Mouse (Mus musculus): Measurements from ENCODE around the gene Slc16a5.

DNA sequence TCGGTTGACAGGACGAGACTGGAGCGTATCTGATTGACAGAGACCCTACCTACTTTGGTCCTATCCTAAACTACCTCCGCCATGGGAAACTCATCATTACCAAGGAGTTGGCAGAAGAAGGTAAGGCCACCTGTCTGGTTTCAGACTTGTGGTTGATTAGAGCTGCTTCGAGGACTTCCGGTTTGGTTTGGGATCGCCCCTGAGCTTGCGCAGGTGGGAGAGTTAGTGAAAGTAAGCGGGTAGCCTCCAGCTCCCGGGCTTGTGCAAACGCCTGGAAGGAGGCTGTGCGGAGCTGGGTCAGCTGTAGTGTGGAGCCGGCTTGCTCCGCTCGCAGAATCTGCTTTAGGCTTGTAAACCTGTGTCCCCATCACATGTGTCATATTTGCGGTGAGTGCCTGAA lies 40.3 kb upstream of the Slc16a5 start:
- TF ChIP-seq E2F4 (IDR thresholded peaks at IDR 0.05; ENCODE audit: insufficient read depth) (no peak), POLR2A (IDR thresholded peaks at IDR 0.05; ENCODE audit: insufficient read length, low read depth) (no peak)

Data from myocyte (in vitro differentiated cells).